27 mouse cellular contexts compared by ENCODE assay signal in the genomic region with DNA sequence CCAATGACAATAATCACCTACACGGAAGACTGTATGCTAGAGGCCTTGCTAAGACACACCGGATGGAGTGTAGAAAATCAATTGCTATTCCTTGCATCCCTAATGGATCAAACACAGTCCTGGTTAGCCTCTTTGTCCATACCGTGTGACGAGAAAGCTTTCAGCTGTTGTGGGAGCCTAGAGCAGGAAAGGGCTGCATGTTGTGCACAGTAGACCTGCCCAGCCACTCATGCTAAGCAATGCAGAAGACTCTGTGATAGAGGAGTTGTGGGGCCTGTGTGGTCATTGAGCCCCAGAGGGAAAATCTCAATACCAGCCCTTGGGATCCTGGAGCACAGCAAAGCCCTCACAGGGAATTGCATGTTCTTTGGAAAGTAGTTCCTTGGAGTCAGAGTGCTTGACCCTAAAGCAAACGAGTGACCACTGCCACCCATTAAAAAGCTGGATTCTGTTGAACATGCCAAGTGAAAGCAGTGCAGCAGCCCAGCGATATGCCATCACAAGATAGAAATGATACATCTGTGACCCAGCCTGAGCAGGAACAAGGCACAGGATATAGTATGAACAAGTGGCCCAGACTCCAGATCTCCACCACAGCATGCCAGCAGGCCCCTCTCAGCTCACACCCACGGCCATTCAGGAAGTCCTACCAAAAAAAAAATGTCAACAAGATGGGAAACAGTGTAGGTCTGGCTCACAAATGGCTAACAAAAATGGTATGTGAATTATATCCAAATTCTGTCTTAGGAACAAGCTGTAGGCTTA. TPM values are rescaled to one million over a fixed set of nuclear protein-coding genes. Genes with fewer than 3 reads are reported as not detected.
DNase-seq lines count a peak whose midpoint lies in the region; ATAC-seq and TF ChIP-seq lines count a peak whose summit lies in the region.
"Had no signal": no experiment of that assay in that cellular context is flagged by ENCODE, and none has a peak within 500 bp of the region (broad histone marks: within the 10 kb centered on the region; RNA-seq: fewer than 3 reads in every experiment).

No protein-coding gene starts in this region.

- WGBS in heart, adult 2 months = 85% methylated on average over 7 of the region's 7 CpGs
- 70% methylated on average over 7 of the region's 7 CpGs for WGBS in lung, embryonic 16.5 days
- WGBS in forebrain, embryonic 12.5 days = 92% methylated on average over 7 of the region's 7 CpGs

- H3K27me3 ChIP-seq in heart, adult 2 months (ENCODE audit: control insufficient read depth, insufficient read depth, low read length) = no peaks in the 10 kb centered on the region
- no peaks in the 10 kb centered on the region for H3K27me3 ChIP-seq in lung, embryonic 16.5 days (ENCODE audit: control insufficient read depth, insufficient read depth, low read depth, low read length)
- H3K27me3 ChIP-seq in forebrain, embryonic 12.5 days = no peaks in the 10 kb centered on the region
- H3K27me3 ChIP-seq: CH12.LX; heart, embryonic 12.5 days; heart, embryonic 15.5 days; hindbrain, embryonic 13.5 days had no signal

- H3K79me2 ChIP-seq in heart, adult 2 months (replicated peaks; ENCODE audit: control insufficient read depth, insufficient read depth, low read length) = no peaks in the 10 kb centered on the region

- H3K27ac ChIP-seq in heart, adult 2 months = no peak overlapping the region
- H3K27ac ChIP-seq in lung, embryonic 16.5 days (ENCODE audit: low read length) = peak overlapping the region; percentile 19
- no peak overlapping the region for H3K27ac ChIP-seq in forebrain, embryonic 12.5 days
- H3K27ac ChIP-seq: forebrain, embryonic 10.5 days; heart, embryonic 15.5 days; hindbrain, embryonic 10.5 days; hindbrain, embryonic 13.5 days had no signal

- TF ChIP-seq EP300 in heart, adult 2 months (IDR thresholded peaks at IDR 0.05; ENCODE audit: insufficient read depth, low read depth, low read length) = no peak

- no peak overlapping the region for H3K4me3 ChIP-seq in heart, adult 2 months
- H3K4me3 ChIP-seq in lung, embryonic 16.5 days (ENCODE audit: low read length) = no peak overlapping the region
- H3K4me3 ChIP-seq in forebrain, embryonic 12.5 days (replicated peaks) = no peak overlapping the region
- H3K4me3 ChIP-seq: forebrain, embryonic 10.5 days; heart, embryonic 12.5 days; heart, embryonic 15.5 days; hindbrain, embryonic 10.5 days; hindbrain, embryonic 13.5 days had no signal

- intact Hi-C loops in heart, adult 2 months (cut with DNase I) = no loop called here

- peak; percentile 67 for DNase-seq in heart, adult 11 months
- no peak for DNase-seq in heart, adult 2 months
- DNase-seq in lung, postnatal 14 days = peak; percentile 49
- peak; percentile 48 to 86 for DNase-seq in lung, postnatal 4 days
- DNase-seq in thymus, postnatal 25 days = no peak
- DNase-seq in left cerebral cortex, adult 18-20 months (ENCODE audit: low spot score in 2 of 2) = no peak
- DNase-seq: adrenal gland, postnatal 10 days; adrenal gland, postnatal 36 days; cerebellum, adult 18-20 months; cerebellum, adult 9-10 months; cerebellum, postnatal 14 days; forebrain, postnatal 0 days; gastrocnemius, postnatal 25 days; heart, postnatal 10 days; heart, postnatal 36 days had no signal

- H3K4me1 ChIP-seq in heart, adult 2 months (ENCODE audit: control insufficient read depth, insufficient read depth, low read length) = peaks cover 1% of the 10 kb centered on the region; the same call in 1 of the 2 replicates
- peaks cover 3% of the 10 kb centered on the region; the same call in 1 of the 2 replicates for H3K4me1 ChIP-seq in lung, embryonic 16.5 days (replicated peaks; ENCODE audit: control insufficient read depth, insufficient read depth, low read length)
- peaks cover 6% of the 10 kb centered on the region; the same call in 1 of the 2 replicates for H3K4me1 ChIP-seq in forebrain, embryonic 12.5 days

- H3K4me2 ChIP-seq in lung, embryonic 16.5 days (ENCODE audit: low read depth, low read length) = no peak overlapping the region
- H3K4me2 ChIP-seq in forebrain, embryonic 12.5 days = no peak overlapping the region
- H3K4me2 ChIP-seq: heart, embryonic 12.5 days; heart, embryonic 15.5 days; hindbrain, embryonic 13.5 days had no signal

- peak; percentile 72 for ATAC-seq in lung, embryonic 16.5 days (ENCODE audit: low read depth)
- no peak for ATAC-seq in forebrain, embryonic 12.5 days (ENCODE audit: low FRiP score)
- ATAC-seq: forebrain, embryonic 14.5 days; forebrain, postnatal 0 days; hindbrain, embryonic 16.5 days; Patski had no signal

- H3K36me3 ChIP-seq in heart, adult 2 months (ENCODE audit: control insufficient read depth, insufficient read depth, low read length) = no peaks in the 10 kb centered on the region
- no peaks in the 10 kb centered on the region for H3K36me3 ChIP-seq in lung, embryonic 16.5 days (ENCODE audit: control insufficient read depth, insufficient read depth, low read length)
- H3K36me3 ChIP-seq in forebrain, embryonic 12.5 days (replicated peaks) = no peaks in the 10 kb centered on the region
- H3K36me3 ChIP-seq: forebrain, embryonic 10.5 days; G1E; heart, embryonic 12.5 days; heart, embryonic 15.5 days; hindbrain, embryonic 10.5 days; hindbrain, embryonic 13.5 days had no signal

- no peak for TF ChIP-seq POLR2A in heart, adult 2 months (IDR thresholded peaks at IDR 0.05; ENCODE audit: insufficient read depth, low read depth, low read length)

- no peaks in the 10 kb centered on the region for H3K9me3 ChIP-seq in lung, embryonic 16.5 days (ENCODE audit: control insufficient read depth, low read length)
- no peaks in the 10 kb centered on the region for H3K9me3 ChIP-seq in forebrain, embryonic 12.5 days
- H3K9me3 ChIP-seq: forebrain, embryonic 10.5 days; G1E; heart, embryonic 12.5 days; heart, embryonic 15.5 days; hindbrain, embryonic 10.5 days; hindbrain, embryonic 13.5 days had no signal

- H3K9ac ChIP-seq in heart, adult 2 months (ENCODE audit: low read depth, low read length) = no peak overlapping the region
- H3K9ac ChIP-seq in lung, embryonic 16.5 days (ENCODE audit: low read length) = no peak overlapping the region
- no peak overlapping the region for H3K9ac ChIP-seq in forebrain, embryonic 12.5 days
- H3K9ac ChIP-seq: forebrain, postnatal 0 days; heart, embryonic 12.5 days; heart, embryonic 15.5 days; hindbrain, embryonic 13.5 days had no signal

- TF ChIP-seq CTCF in heart, adult 2 months (IDR thresholded peaks at IDR 0.05) = no peak

RNA-seq across cellular contexts. Expression of a gene that starts 56.8 kb away (rescaled TPM):
- total RNA-seq in heart, adult 2 months (2021) = 10 to 100 TPM in 1 of 2 experiments, 1 to 10 TPM in 1; 9.8 to 10.8 TPM
- 15.4 and 16.0 TPM in 2 replicates for polyA plus RNA-seq in heart, adult 2 months (2012; rRNA removed)
- polyA plus RNA-seq in lung, embryonic 16.5 days (2015; fragmentation: Nextera tagmentation; extraction: Ambion mirVana) = 24.8 and 25.5 TPM in 2 replicates
- total RNA-seq in left cerebral cortex, adult 18-20 months (2021) = 10 to 100 TPM; 21.3 to 21.5 TPM
- 31.5 and 31.7 TPM in 2 replicates for polyA plus RNA-seq in forebrain, embryonic 12.5 days (2016; fragmentation: Nextera tagmentation; extraction: Ambion mirVana)

Comparison
In these comparisons a context has a peak if more than half of its experiments do, and no peak if none do; other contexts are left out.
1. DNase-seq: peak in heart, adult 11 months (single experiment), lung, postnatal 14 days (single experiment) and lung, postnatal 4 days (2 of 2); none in heart, adult 2 months (0 of 2), thymus, postnatal 25 days (single experiment) and left cerebral cortex, adult 18-20 months (0 of 2).